Mouse (Mus musculus): ENCODE measurements around the gene Gstp3.
A peak's percentile ranks its signal among the peaks of the same experiment; 100 is the strongest.

DNA sequence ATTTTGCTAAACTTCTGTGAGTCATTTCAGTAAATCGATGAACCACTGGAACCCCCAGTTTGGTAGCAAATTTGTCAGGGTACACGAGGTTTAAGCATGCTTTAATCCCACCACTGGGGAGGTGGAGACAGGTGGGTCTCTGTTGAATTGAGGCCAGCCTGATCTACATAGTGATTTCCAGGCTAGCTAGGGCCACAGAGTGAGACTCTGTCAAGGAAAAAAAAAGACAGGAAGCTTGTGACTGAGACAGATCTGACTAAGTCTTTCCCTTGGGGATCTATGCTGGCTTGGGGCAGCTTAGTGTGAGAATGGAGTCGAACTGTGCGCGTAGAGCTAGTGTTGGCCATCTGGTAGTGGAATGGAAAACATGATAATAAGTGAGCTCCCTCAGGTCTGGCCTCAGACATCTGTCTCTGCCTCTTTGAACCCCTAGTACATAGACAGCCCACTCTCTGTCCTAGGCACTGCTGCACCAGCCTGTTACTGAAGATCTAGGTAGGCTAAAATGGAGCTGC lies 6.8 kb downstream of the Gstp3 start:
- TF ChIP-seq MAX (IDR thresholded peaks at IDR 0.05; ENCODE audit: low read length) (peak; percentile 58; the same call in 1 of the 2 replicates), POLR2A (IDR thresholded peaks at IDR 0.05; ENCODE audit: low read depth, low read length) (no peak), EP300 (IDR thresholded peaks at IDR 0.05; ENCODE audit: low read length) (peak; percentile 96), CTCF (conservative IDR thresholded peaks at IDR 0.05 in 1 of 2, IDR thresholded peaks at IDR 0.05 in 1 of 2; ENCODE audit: low read depth in 2 of 2, low read length in 2 of 2) (no peak), TCF12 (IDR thresholded peaks at IDR 0.05; ENCODE audit: low read depth, low read length) (peak; percentile 87), USF2 (conservative IDR thresholded peaks at IDR 0.05; ENCODE audit: low read depth, low read length) (no peak), RAD21 (IDR thresholded peaks at IDR 0.05; ENCODE audit: low read depth, low read length) (no peak; the same call in none of the 2 replicates), ZC3H11A (IDR thresholded peaks at IDR 0.05; ENCODE audit: low read depth, low read length) (no peak), SMC3 (IDR thresholded peaks at IDR 0.05; ENCODE audit: low read depth, low read length) (peak; percentile 34; the same call in 1 of the 2 replicates)

All from CH12.LX (cell line).